Mouse (Mus musculus): Measurements from ENCODE around the gene Tpgs1.

Tpgs1 gene

GRCm38 (mm10) chr10:79712499-79713126 is 43.4 kb downstream of the Tpgs1 start:
- peak; percentile 68 for DNase-seq (ENCODE audit: low read depth, low spot score)

DNA sequence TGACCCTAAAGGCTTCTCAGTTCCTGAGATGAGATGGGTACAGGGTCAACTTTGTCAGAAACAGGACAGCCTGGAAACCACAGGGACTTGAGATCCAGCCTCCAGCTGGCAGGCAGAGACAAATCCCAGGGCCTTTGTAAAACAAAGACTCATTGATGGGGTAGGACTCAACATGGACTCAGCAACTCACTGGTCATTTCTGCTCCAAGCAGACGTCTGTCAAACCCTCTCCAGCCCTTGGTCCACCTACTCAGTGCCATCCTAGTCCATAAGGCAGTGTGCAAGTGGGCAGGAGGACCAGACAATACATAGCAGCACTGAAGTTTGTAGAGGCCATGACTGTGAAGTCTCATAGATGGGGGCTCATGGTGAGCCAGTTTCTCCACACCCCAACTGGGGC is 44.0 kb downstream of the Tpgs1 start:
- no peak for DNase-seq (ENCODE audit: low read depth, low spot score)

GRCm38 (mm10) chr10:79714996-79715395 is 45.8 kb downstream of the Tpgs1 start:
- DNase-seq (ENCODE audit: low read depth, low spot score), result no peak

DNA sequence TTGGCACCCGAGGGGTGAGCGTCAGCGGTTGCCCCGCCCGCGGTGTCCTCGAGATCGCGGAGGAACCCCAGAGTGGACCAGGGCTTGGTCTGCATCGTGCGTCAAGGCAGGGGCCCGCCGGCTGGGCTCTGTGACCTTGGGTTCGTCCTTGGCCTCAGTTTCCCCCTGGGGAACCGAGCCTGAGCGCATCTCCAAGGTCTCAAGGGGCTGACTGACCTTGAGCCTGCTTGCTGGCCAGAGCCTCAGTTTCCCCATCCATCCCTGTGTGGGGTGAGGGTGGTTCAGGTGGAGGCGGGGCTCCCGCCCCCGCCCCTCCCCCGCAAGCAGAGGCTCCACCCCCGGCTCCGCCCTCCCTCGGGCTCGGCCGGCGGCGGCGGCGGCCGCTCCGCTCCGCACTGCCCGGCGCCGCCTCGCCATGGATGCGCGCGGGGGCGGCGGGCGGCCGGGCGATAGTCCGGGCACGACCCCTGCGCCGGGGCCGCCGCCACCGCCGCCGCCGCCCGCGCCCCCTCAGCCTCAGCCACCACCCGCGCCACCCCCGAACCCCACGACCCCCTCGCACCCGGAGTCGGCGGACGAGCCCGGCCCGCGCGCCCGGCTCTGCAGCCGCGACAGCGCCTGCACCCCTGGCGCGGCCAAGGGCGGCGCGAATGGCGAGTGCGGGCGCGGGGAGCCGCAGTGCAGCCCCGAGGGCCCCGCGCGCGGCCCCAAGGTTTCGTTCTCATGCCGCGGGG is 47.3 kb downstream of the Tpgs1 start, which contains the start of gene Hcn2:
Hcn2 (plus strand) TSS at position 381 of the 734 bp plus-strand sequence.
- DNase-seq (ENCODE audit: low read depth, low spot score), result no peak

- no peak for DNase-seq (ENCODE audit: low read depth, low spot score)
Observed at GRCm38 (mm10) chr10:79716988-79717355, 47.8 kb downstream of the Tpgs1 start.

DNA sequence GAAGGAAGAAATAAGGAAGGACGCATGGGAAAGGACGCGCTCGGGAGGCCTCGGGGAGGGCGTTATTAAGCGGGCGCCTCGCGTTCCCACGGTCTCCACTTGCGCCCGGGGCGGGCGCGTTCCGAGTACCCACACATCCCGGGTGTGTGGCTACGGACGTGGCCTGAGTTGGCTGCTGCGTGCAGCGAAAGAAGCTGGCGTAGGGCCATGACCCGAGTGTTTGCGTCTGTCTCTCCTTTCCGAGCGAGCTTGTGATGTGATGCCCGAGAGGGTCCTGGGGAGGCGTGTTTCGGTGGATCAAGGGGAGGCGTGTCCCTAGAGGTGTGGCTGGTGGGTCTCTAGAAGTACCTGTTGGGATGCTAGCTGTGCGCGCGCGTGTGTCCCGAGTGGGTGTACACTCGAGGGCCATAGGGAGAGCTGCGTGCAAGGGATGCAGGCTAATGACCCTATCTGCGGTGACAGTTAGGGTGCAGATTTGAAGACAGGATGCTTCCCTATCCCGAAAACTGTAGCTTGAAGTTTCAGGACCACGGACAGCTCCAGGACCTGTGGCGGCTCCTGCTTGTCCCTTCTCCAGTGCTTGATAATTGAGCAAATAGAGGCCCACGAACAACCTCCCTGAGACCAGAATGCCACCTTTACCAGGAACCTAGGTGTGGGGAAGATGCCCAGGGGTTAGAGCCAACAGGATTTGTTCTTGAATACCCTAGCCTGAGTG is 48.6 kb downstream of the Tpgs1 start:
- DNase-seq (ENCODE audit: low read depth, low spot score), result no peak

GRCm38 (mm10) chr10:79721089-79721488 is 51.9 kb downstream of the Tpgs1 start:
- no peak for DNase-seq (ENCODE audit: low read depth, low spot score)

GRCm38 (mm10) chr10:79723047-79723446 is 53.9 kb downstream of the Tpgs1 start:
- DNase-seq (ENCODE audit: low read depth, low spot score), result no peak

GRCm38 (mm10) chr10:79723692-79724091 is 54.5 kb downstream of the Tpgs1 start:
- DNase-seq (ENCODE audit: low read depth, low spot score), result no peak
